Mouse (Mus musculus): ENCODE data around the gene Spsb2. TPM values are rescaled to one million over a fixed set of nuclear protein-coding genes. Genes with fewer than 3 reads are reported as not detected.

Gene Spsb2
- 1 to 10 TPM; 3.1 TPM for total RNA-seq (2021)

- intact Hi-C loops (cut with DNase I), result loop anchor here (5.0 kb wide), 1 partner anchor 51 kb away; the partner anchor contains the start of genes Atn1 and Gm45234
- peak; percentile 83 to 85 for DNase-seq
Measured at GRCm38 (mm10) chr6:124808358-124809012, at the start of gene Spsb2. Gene Spsb2, plus strand, starts transcription at chr6:124808661.

- intact Hi-C loops (cut with DNase I), result loop anchor here (1.0 to 10.0 kb wide), 7 partner anchors 18 to 264 kb away; partner anchors contain the start of genes C1rb, C1rl, Grcc10 and Lpcat3
- DNase-seq, result no peak
Measured at GRCm38 (mm10) chr6:124758849-124759232, 49.6 kb upstream of the Spsb2 start.

GRCm38 (mm10) chr6:124759259-124759658, 49.2 kb upstream of the Spsb2 start:
- DNase-seq, result peak; percentile 90 to 92
- intact Hi-C loops (cut with DNase I), result loop anchor here (1.0 to 10.0 kb wide), 7 partner anchors 18 to 264 kb away; partner anchors contain the start of genes C1rb, C1rl, Grcc10 and Lpcat3

GRCm38 (mm10) chr6:124765951-124766350, 42.5 kb upstream of the Spsb2 start:
- intact Hi-C loops (cut with DNase I), result no loop called here
- DNase-seq, result no peak

- intact Hi-C loops (cut with DNase I), result no loop called here
- no peak for DNase-seq
Measured at GRCm38 (mm10) chr6:124767536-124767919, 40.9 kb upstream of the Spsb2 start.

DNA sequence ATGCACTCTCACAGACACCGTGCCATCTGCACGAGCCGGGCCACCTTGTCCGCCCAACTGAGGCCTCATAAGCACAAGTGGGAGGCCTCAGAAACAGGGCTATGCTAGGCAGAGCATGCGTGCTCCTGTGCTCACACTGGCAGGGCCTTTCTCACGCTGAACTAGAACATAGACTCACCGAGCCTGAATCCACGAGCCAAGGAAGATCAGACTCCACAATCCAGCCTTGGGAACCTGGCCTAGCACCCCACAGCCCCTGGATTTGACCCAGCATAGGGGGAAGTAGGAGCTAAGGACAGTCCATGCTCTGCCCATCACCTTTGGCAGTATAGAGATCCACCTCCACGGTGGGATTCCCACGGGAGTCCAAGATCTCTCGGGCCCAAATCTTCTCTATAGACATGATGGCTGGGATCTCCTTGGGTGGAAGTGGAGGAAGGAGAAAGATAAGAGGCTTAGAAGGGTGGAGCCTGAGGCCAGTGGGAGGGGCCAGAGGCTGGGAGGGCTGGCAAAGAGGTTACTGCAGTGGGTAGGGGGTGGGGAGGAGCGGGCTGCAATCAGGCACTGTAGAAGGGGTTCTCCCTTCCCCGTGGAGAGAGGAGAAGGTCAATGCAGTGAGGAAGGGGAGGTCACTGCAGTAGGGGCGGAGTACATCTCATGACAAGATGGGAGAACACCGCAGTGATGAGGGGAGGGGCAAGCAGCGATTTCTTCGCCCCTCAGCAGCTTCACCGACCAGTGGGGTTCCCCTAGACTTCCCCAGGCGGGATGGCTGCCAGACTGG, 40.3 kb upstream of the Spsb2 start:
- intact Hi-C loops (cut with DNase I), result no loop called here
- no peak for DNase-seq

GRCm38 (mm10) chr6:124768704-124769044, 39.8 kb upstream of the Spsb2 start:
- intact Hi-C loops (cut with DNase I), result no loop called here
- DNase-seq, result no peak

GRCm38 (mm10) chr6:124769101-124769765, 39.2 kb upstream of the Spsb2 start, which contains the start of gene Eno2:
Gene Eno2, minus strand, starts transcription at chr6:124769673.
- DNase-seq, result peak; percentile 36 to 38
- intact Hi-C loops (cut with DNase I), result no loop called here

- no peak for DNase-seq
- intact Hi-C loops (cut with DNase I), result no loop called here
Measured at GRCm38 (mm10) chr6:124770013-124770412, 38.4 kb upstream of the Spsb2 start.

- no peak for DNase-seq
- intact Hi-C loops (cut with DNase I), result no loop called here
Measured at GRCm38 (mm10) chr6:124770511-124770910, 38.0 kb upstream of the Spsb2 start.

GRCm38 (mm10) chr6:124779222-124779983, 29.1 kb upstream of the Spsb2 start, which contains the start of gene Lrrc23:
Gene Lrrc23, minus strand, starts transcription at chr6:124779727.
- DNase-seq, result peak; percentile 59 to 68
- intact Hi-C loops (cut with DNase I), result no loop called here

GRCm38 (mm10) chr6:124779984-124780416, 28.5 kb upstream of the Spsb2 start:
- intact Hi-C loops (cut with DNase I), result no loop called here
- DNase-seq, result no peak

DNA sequence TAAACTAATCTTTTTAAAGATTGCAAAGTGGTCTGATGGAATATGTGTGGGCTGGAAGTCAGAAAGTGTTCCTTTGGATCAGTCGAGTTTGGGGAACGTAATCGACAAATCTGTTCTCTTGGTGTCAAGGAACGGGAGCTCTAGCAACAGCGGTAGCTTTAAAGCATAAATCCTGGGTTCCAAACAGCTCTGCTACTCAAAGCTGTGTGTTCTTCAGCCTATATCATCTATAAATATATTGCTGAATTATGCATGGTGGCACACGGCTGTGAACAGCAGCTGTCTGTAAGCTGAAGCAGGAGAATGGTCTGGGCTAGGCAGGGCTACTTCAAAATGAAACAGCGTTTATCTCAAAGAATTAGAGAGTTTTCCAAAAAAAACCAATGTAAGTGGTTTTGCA, 27.5 kb upstream of the Spsb2 start:
- intact Hi-C loops (cut with DNase I), result no loop called here
- DNase-seq, result no peak

GRCm38 (mm10) chr6:124782436-124782835, 26.0 kb upstream of the Spsb2 start:
- DNase-seq, result peak; percentile 34 to 56
- intact Hi-C loops (cut with DNase I), result no loop called here

- intact Hi-C loops (cut with DNase I), result no loop called here
- DNase-seq, result no peak
Measured at GRCm38 (mm10) chr6:124786756-124787420, 21.6 kb upstream of the Spsb2 start.

DNA sequence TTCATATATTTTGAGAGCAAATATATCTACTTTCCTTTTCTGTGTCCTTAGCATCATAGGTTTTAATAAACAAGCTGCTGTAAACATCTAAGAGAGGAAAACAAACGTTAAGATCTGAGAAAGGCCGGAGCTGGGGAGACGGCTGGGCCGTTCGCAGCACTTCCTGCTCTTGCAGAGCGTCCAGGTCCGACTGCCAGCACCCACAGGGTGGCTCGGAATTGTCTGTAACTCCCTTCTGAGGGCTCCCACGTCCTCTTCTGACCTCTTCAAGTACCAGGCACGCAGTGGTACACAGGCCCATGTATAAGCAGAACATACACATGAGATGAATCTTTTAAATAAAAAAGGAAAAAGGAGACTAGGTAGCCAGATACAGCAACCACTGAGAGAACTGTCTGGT, 20.7 kb upstream of the Spsb2 start:
- no peak for DNase-seq
- intact Hi-C loops (cut with DNase I), result no loop called here

DNA sequence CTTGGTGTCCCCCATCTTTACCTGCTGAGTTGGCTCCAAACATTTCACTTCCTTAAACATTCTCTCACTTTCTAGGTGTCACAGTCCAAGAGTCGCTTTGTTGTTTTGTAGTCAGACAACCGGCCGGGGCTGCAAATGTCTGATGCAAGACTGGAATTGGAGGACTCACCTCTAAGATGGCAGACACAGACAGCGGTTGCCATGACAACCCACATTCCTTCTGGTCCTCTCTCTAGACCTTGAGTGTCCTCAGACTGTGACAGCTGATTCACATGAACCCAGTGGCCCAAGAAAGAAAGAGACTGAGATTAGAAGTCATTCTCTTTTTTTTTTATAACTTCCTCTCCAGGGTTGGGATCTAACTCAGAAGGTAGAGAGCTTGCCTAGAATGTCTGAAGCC, 18.9 kb upstream of the Spsb2 start:
- no peak for DNase-seq
- intact Hi-C loops (cut with DNase I), result no loop called here

DNA sequence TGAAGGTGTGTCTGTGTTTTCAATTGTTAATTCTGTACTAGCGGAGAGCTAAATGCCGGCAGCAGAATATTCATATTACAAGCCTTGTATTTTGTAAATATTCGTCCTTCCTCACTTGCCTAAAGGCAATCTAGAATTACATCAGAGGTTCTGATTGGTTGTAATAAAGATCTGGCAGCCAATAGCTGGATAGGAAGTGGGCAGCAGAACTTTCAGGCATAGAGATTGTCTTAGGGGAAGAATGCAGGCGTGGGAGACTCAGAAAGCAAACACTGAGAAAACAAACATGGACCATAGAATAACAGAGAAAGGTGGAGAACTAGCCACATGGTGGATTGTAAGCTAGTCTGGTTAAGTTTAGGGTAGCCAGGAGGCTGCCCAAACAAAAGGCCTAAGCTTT, 18.3 kb upstream of the Spsb2 start:
- intact Hi-C loops (cut with DNase I), result no loop called here
- no peak for DNase-seq

- no peak for DNase-seq
- intact Hi-C loops (cut with DNase I), result no loop called here
Measured at GRCm38 (mm10) chr6:124791911-124792310, 16.6 kb upstream of the Spsb2 start.

DNA sequence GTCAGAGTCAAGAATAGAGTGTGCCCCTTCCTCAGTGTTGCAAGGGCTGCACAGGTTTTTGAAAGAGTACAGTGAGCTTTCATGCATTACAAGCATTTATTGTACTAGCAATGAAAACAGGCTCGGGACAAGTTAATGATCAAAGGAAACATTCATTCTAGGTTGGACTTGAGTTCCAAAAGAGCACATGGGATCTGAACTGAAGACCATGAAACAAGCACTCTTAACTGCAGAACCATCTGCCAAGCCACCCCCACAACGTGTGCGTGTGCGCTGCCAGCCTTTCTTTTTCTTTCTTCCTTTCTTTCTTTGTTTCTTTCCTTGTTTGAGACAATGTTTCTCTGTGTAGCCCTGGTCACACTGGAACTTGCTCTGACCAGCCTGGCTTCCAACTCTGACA, 12.7 kb upstream of the Spsb2 start:
- intact Hi-C loops (cut with DNase I), result no loop called here
- no peak for DNase-seq
